Mouse (Mus musculus): ENCODE measurements around the gene Prdm16. TPM values are rescaled to one million over a fixed set of nuclear protein-coding genes. Genes with fewer than 3 reads are reported as not detected.

Prdm16 gene
- polyA plus RNA-seq, 1 experiment = not detected

DNA sequence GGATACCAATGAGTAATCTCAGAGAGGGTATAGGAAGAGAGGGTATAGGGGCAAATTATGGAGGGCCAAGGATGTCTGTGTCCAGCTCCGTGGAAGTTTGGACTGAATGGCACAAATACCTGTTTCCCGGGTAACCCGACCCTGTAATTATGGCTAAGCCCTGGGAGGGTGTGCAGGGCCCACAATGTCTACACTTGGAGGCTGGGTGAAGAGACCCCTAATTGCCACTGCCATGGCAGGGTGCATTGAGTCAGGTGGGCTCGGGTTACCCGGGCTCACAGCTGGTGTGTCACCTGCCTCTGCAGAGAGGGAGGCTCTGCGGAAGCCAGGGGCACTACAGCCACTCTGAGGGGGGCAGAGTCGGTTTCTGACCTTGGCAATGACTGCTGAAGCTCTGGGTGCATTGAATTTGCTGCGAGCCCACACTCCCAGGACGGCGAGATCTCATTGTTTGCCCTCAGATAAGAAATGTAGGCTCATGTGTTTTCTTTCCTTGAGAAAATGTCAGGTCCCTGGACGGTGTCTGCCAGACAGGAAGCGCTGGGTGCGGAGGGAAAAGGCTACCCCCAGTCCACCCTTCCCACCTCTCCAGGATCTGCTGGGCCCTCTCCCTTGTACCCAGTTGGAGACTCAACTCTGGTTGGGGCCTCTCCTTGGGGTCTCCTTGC is 62.3 kb downstream of the Prdm16 start:
- Histone ChIP-seq H3K79me2 (ENCODE audit: control insufficient read depth, insufficient read depth) (no peaks in the 10 kb centered on the region), H3K4me2 (ENCODE audit: low read depth) (no peak overlapping the region), H3K27me3 (ENCODE audit: control insufficient read depth, insufficient read depth, insufficient read length) (no peaks in the 10 kb centered on the region), H3ac (ENCODE audit: control insufficient read depth, insufficient read length) (no peak overlapping the region), H3K36me3 (ENCODE audit: control insufficient read depth, insufficient read depth) (no peaks in the 10 kb centered on the region), H3K4me3 (no peak overlapping the region)
- TF ChIP-seq SRF (IDR thresholded peaks at IDR 0.05; ENCODE audit: control insufficient read depth, insufficient read length, low read depth) (no peak), USF1 (IDR thresholded peaks at IDR 0.05; ENCODE audit: low read depth) (no peak), TCF3 (IDR thresholded peaks at IDR 0.05; ENCODE audit: insufficient read length, low read depth) (no peak), REST (IDR thresholded peaks at IDR 0.05; ENCODE audit: insufficient read depth, insufficient read length) (no peak), POLR2AphosphoS2 (IDR thresholded peaks at IDR 0.05; ENCODE audit: insufficient read length, low read depth) (no peak), MYOD1 (IDR thresholded peaks at IDR 0.05; ENCODE audit: control insufficient read depth in 1 of 3, insufficient read length in 2 of 3, low read depth in 2 of 3) (no peak), POLR2A (IDR thresholded peaks at IDR 0.05; ENCODE audit: insufficient read length, low read depth) (no peak), CEBPB (IDR thresholded peaks at IDR 0.05; ENCODE audit: insufficient read depth, poor library complexity, severe bottlenecking) (no peak), TCF12 (IDR thresholded peaks at IDR 0.05; ENCODE audit: insufficient read depth, poor library complexity, severe bottlenecking) (no peak), MAX (IDR thresholded peaks at IDR 0.05; ENCODE audit: low read depth) (no peak), E2F4 (IDR thresholded peaks at IDR 0.05; ENCODE audit: insufficient read depth) (no peak), MYOG (IDR thresholded peaks at IDR 0.05; ENCODE audit: control insufficient read depth in 1 of 3, insufficient read depth in 1 of 3, insufficient read length in 2 of 3, low read depth in 2 of 3) (no peak)

DNA sequence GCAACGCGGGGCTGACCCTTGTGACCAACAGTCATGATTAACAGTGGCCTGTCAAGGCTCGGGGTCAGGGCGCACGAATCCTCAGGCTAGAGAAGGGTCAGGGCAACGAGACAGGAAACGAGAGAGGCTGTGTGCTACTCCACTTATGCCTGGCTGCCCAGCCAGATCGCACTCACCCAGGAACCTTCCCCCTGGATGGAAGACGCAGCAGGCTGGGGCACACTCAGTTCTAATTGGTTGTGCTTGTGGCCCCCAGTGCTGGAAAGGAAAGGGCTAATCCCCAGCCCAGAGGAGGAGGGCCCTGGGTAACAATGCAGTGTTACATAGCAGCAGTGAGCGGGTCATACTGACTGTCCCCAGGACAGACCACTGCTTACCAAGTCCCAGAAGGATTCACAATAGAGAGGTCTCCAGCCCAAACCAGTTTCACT is 66.2 kb downstream of the Prdm16 start:
- Histone ChIP-seq H3K4me3 (no peak overlapping the region), H3K79me2 (ENCODE audit: control insufficient read depth, insufficient read depth) (no peaks in the 10 kb centered on the region), H3K36me3 (ENCODE audit: control insufficient read depth, insufficient read depth) (no peaks in the 10 kb centered on the region), H3K4me2 (ENCODE audit: low read depth) (no peak overlapping the region), H3K27me3 (ENCODE audit: control insufficient read depth, insufficient read depth, insufficient read length) (no peaks in the 10 kb centered on the region), H3ac (ENCODE audit: control insufficient read depth, insufficient read length) (no peak overlapping the region)
- TF ChIP-seq MYOG (IDR thresholded peaks at IDR 0.05; ENCODE audit: control insufficient read depth in 1 of 3, insufficient read depth in 1 of 3, insufficient read length in 2 of 3, low read depth in 2 of 3) (no peak), TCF3 (IDR thresholded peaks at IDR 0.05; ENCODE audit: insufficient read length, low read depth) (no peak), SRF (IDR thresholded peaks at IDR 0.05; ENCODE audit: control insufficient read depth, insufficient read length, low read depth) (no peak), TCF12 (IDR thresholded peaks at IDR 0.05; ENCODE audit: insufficient read depth, poor library complexity, severe bottlenecking) (no peak), POLR2AphosphoS2 (IDR thresholded peaks at IDR 0.05; ENCODE audit: insufficient read length, low read depth) (no peak)

DNA sequence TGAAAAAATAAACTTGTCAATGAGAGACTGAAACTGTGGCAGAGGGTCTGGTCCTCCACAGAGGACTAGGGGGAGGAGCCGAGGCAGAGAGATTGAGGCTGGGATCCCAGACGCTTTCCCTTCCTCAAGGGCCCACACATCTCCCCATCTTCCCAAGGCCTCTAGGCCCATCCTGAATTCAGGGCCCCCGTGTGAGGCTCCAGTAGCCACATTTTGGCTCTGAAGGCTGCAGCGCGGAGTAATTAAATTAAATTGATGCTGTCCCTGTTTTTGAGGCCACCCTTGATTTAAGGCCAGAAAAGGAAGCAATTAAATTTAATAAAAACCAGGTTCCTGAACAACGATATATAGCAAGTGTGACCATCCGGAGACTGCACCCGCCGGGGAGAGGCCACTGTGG is 66.8 kb downstream of the Prdm16 start:
- Histone ChIP-seq H3K4me3 (no peak overlapping the region), H3ac (ENCODE audit: control insufficient read depth, insufficient read length) (no peak overlapping the region), H3K27me3 (ENCODE audit: control insufficient read depth, insufficient read depth, insufficient read length) (no peaks in the 10 kb centered on the region), H3K79me2 (ENCODE audit: control insufficient read depth, insufficient read depth) (no peaks in the 10 kb centered on the region), H3K36me3 (ENCODE audit: control insufficient read depth, insufficient read depth) (no peaks in the 10 kb centered on the region), H3K4me2 (ENCODE audit: low read depth) (no peak overlapping the region)
- TF ChIP-seq TCF3 (IDR thresholded peaks at IDR 0.05; ENCODE audit: insufficient read length, low read depth) (no peak), E2F4 (IDR thresholded peaks at IDR 0.05; ENCODE audit: insufficient read depth) (no peak), USF1 (IDR thresholded peaks at IDR 0.05; ENCODE audit: low read depth) (no peak), MYOG (IDR thresholded peaks at IDR 0.05; ENCODE audit: control insufficient read depth in 1 of 3, insufficient read depth in 1 of 3, insufficient read length in 2 of 3, low read depth in 2 of 3) (no peak), MYOD1 (IDR thresholded peaks at IDR 0.05; ENCODE audit: control insufficient read depth in 1 of 3, insufficient read length in 2 of 3, low read depth in 2 of 3) (no peak), CEBPB (IDR thresholded peaks at IDR 0.05; ENCODE audit: insufficient read depth, poor library complexity, severe bottlenecking) (no peak), POLR2AphosphoS2 (IDR thresholded peaks at IDR 0.05; ENCODE audit: insufficient read length, low read depth) (no peak), SRF (IDR thresholded peaks at IDR 0.05; ENCODE audit: control insufficient read depth, insufficient read length, low read depth) (no peak), REST (IDR thresholded peaks at IDR 0.05; ENCODE audit: insufficient read depth, insufficient read length) (no peak)

GRCm38 (mm10) chr4:154568798-154569197 is 67.9 kb downstream of the Prdm16 start:
- H3K4me3 ChIP-seq = no peak overlapping the region
- no peak for TF ChIP-seq MYOD1 (IDR thresholded peaks at IDR 0.05; ENCODE audit: control insufficient read depth in 1 of 3, insufficient read length in 2 of 3, low read depth in 2 of 3)
- no peak for TF ChIP-seq MAX (IDR thresholded peaks at IDR 0.05; ENCODE audit: low read depth)
- no peak for TF ChIP-seq REST (IDR thresholded peaks at IDR 0.05; ENCODE audit: insufficient read depth, insufficient read length)
- TF ChIP-seq CEBPB (IDR thresholded peaks at IDR 0.05; ENCODE audit: insufficient read depth, poor library complexity, severe bottlenecking) = no peak
- no peak for TF ChIP-seq POLR2AphosphoS2 (IDR thresholded peaks at IDR 0.05; ENCODE audit: insufficient read length, low read depth)
- no peak for TF ChIP-seq SRF (IDR thresholded peaks at IDR 0.05; ENCODE audit: control insufficient read depth, insufficient read length, low read depth)
- no peak for TF ChIP-seq TCF12 (IDR thresholded peaks at IDR 0.05; ENCODE audit: insufficient read depth, poor library complexity, severe bottlenecking)
- no peak for TF ChIP-seq POLR2A (IDR thresholded peaks at IDR 0.05; ENCODE audit: insufficient read length, low read depth)
- TF ChIP-seq USF1 (IDR thresholded peaks at IDR 0.05; ENCODE audit: low read depth) = no peak
- TF ChIP-seq MYOG (IDR thresholded peaks at IDR 0.05; ENCODE audit: control insufficient read depth in 1 of 3, insufficient read depth in 1 of 3, insufficient read length in 2 of 3, low read depth in 2 of 3) = no peak
- no peak for TF ChIP-seq TCF3 (IDR thresholded peaks at IDR 0.05; ENCODE audit: insufficient read length, low read depth)
- no peak for TF ChIP-seq E2F4 (IDR thresholded peaks at IDR 0.05; ENCODE audit: insufficient read depth)
- H3K36me3 ChIP-seq (ENCODE audit: control insufficient read depth, insufficient read depth) = no peaks in the 10 kb centered on the region
- no peak overlapping the region for H3K4me2 ChIP-seq (ENCODE audit: low read depth)
- no peak overlapping the region for H3ac ChIP-seq (ENCODE audit: control insufficient read depth, insufficient read length)
- H3K27me3 ChIP-seq (ENCODE audit: control insufficient read depth, insufficient read depth, insufficient read length) = no peaks in the 10 kb centered on the region
- H3K79me2 ChIP-seq (ENCODE audit: control insufficient read depth, insufficient read depth) = no peaks in the 10 kb centered on the region

Data from myocyte (in vitro differentiated cells).